Mouse (Mus musculus): ENCODE results near the gene Ptgfrn. TPM values are rescaled to one million over a fixed set of nuclear protein-coding genes. Genes with fewer than 3 reads are reported as not detected.

Gene Ptgfrn
- polyA plus RNA-seq, 1 experiment from 2014 or later, result 3.4 TPM

DNA sequence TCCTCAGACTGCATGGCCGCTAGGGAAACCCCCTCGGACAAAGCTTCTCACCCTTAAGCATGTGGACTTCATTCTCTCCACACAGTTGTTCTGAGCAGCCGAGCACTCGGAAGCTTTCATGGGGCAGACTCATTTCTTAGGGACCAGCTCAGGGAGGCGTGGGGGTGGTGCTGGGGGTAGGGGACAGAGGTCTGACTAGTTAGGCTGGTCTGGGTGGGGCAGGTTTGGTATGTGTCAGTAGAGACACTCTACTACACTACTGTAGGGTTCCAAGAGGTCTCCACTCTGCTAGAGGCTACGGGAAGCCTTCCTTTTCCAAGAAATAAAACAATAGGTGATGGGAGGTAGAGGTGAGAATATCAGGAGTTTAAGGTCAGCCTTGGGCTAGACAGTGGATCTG, 65.4 kb downstream of the Ptgfrn start:
- H3K9ac ChIP-seq (replicated peaks; ENCODE audit: low read depth, low read length), result no peak overlapping the region
- 89% methylated on average over 6 of the region's 6 CpGs for WGBS
- no peaks in the 10 kb centered on the region for H3K27me3 ChIP-seq (replicated peaks; ENCODE audit: control insufficient read depth, insufficient read depth, low read length)
- no peaks in the 10 kb centered on the region for H3K36me3 ChIP-seq (ENCODE audit: control insufficient read depth, insufficient read depth)
- peaks cover 12% of the 10 kb centered on the region for H3K4me1 ChIP-seq (replicated peaks; ENCODE audit: control insufficient read depth, insufficient read depth, low read length)
- H3K9me3 ChIP-seq (ENCODE audit: control insufficient read depth, low read length), result no peaks in the 10 kb centered on the region
- no peak for ATAC-seq
- H3K27ac ChIP-seq (ENCODE audit: low read length), result no peak overlapping the region
- H3K4me3 ChIP-seq (replicated peaks; ENCODE audit: low read length), result no peak overlapping the region
- H3K4me2 ChIP-seq (ENCODE audit: low read length), result no peak overlapping the region

DNA sequence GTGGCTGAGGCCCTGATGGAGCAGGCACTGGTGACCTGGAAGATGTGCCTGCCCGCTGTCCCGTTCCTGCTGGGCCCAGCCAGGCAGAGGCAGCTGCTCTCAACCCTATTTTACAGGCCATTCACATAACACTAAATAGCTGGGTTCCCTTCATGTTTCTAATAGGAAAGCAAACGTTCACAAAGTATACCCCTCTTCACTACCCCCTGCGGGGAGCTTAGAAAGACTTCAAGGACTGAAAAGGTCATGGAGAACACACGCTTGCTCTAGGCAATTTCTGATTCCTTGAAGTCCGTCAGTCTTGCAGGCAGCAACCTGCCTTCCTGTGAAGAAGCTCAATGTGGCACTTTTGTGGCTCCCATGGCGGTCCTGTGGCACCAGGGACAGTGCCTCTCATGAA, 68.1 kb downstream of the Ptgfrn start:
- H3K4me2 ChIP-seq (ENCODE audit: low read length), result no peak overlapping the region
- no peak overlapping the region for H3K4me3 ChIP-seq (replicated peaks; ENCODE audit: low read length)
- ATAC-seq, result no peak
- H3K4me1 ChIP-seq (replicated peaks; ENCODE audit: control insufficient read depth, insufficient read depth, low read length), result 0 out of 2 replicates have a peak, but pooled peaks cover 7% of the 10 kb centered on the region
- H3K27ac ChIP-seq (ENCODE audit: low read length), result no peak overlapping the region
- H3K27me3 ChIP-seq (replicated peaks; ENCODE audit: control insufficient read depth, insufficient read depth, low read length), result no peaks in the 10 kb centered on the region
- H3K9ac ChIP-seq (replicated peaks; ENCODE audit: low read depth, low read length), result no peak overlapping the region
- H3K36me3 ChIP-seq (ENCODE audit: control insufficient read depth, insufficient read depth), result no peaks in the 10 kb centered on the region
- 44% methylated on average over 7 of the region's 7 CpGs for WGBS
- no peaks in the 10 kb centered on the region for H3K9me3 ChIP-seq (ENCODE audit: control insufficient read depth, low read length)

DNA sequence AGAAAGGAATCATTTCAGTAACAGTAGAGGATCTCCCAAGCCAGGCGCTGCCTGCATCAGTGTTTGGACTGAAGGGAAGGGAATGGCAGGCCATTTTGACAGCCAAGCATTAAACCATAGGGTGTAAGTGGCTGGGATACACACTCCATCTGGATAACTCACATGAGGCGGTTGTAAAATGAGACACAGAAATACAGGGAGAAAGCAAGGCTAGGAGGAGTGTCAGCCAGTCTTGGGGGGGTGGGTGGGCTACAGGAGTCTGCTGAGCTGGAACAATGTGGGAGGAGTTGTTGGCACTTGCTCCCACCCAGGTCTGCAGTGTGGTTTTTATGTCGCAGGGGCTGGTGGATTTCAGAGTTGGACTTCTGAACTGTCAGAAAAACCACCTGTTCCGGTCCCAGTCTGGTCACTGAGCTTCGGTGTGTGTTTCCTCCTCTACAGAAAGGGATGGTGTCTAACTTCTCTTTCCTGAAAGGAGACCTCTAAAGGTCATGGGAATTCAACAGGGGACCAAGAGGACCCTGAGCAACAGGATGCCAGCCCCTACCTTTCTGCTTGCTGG, 72.0 kb downstream of the Ptgfrn start:
- Histone ChIP-seq H3K4me2 (ENCODE audit: low read length) (no peak overlapping the region), H3K9ac (replicated peaks; ENCODE audit: low read depth, low read length) (no peak overlapping the region), H3K27ac (ENCODE audit: low read length) (no peak overlapping the region), H3K4me1 (replicated peaks; ENCODE audit: control insufficient read depth, insufficient read depth, low read length) (0 out of 2 replicates have a peak, but pooled peaks cover 2% of the 10 kb centered on the region), H3K36me3 (ENCODE audit: control insufficient read depth, insufficient read depth) (no peaks in the 10 kb centered on the region), H3K4me3 (replicated peaks; ENCODE audit: low read length) (no peak overlapping the region), H3K9me3 (ENCODE audit: control insufficient read depth, low read length) (no peaks in the 10 kb centered on the region), H3K27me3 (replicated peaks; ENCODE audit: control insufficient read depth, insufficient read depth, low read length) (no peaks in the 10 kb centered on the region)
- ATAC-seq, result no peak
- 64% methylated on average over 5 of the region's 5 CpGs for WGBS

DNA sequence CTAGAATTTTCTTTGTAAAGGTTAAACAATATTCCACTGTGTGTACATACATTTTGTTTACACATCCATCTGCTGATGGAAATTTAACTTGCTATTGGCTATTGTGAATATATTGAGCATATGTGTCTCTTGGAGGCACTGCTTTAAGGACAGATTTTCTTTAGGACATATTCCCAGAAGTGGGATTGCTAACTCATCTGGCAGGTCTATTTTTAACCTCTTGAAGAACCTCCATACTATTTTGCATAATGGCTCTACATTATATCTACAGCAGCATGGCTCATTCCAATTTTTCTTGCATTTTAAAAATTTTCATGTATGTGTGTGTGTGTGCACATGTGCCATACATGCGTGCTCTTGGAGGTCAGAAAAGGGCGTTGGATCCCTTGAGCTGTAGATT, 74.1 kb downstream of the Ptgfrn start:
- WGBS, result 95% methylated on average over 2 of the region's 2 CpGs

DNA sequence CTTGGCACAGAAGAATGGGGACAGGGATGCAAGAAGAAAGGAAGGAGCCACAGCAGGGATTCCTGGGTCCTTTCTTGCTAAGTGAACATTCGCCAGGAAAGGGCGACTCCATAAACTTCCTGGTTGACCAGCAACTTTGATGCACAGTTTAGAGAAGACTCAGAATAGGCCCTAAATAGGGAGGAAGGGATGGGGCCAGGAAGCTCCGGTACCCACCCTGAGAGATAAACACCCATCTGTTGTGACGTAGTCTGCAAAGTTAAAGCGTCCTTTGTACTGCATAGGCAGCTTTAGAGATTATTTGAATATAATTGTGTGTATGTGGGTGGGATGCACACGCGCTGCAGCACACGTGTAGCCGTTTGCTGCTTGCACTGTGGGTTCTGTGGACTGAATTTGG, 75.6 kb downstream of the Ptgfrn start:
- Histone ChIP-seq H3K36me3 (ENCODE audit: control insufficient read depth, insufficient read depth) (no peaks in the 10 kb centered on the region), H3K4me1 (replicated peaks; ENCODE audit: control insufficient read depth, insufficient read depth, low read length) (no peaks in the 10 kb centered on the region), H3K4me2 (ENCODE audit: low read length) (no peak overlapping the region), H3K9ac (replicated peaks; ENCODE audit: low read depth, low read length) (no peak overlapping the region), H3K27me3 (replicated peaks; ENCODE audit: control insufficient read depth, insufficient read depth, low read length) (no peaks in the 10 kb centered on the region), H3K4me3 (replicated peaks; ENCODE audit: low read length) (no peak overlapping the region), H3K9me3 (ENCODE audit: control insufficient read depth, low read length) (no peaks in the 10 kb centered on the region), H3K27ac (ENCODE audit: low read length) (no peak overlapping the region)
- ATAC-seq, result no peak
- 87% methylated on average over 9 of the region's 9 CpGs for WGBS

More for the DNA sequence above, 74.1 kb downstream of the Ptgfrn start:
- Histone ChIP-seq H3K27me3 (replicated peaks; ENCODE audit: control insufficient read depth, insufficient read depth, low read length) (no peaks in the 10 kb centered on the region), H3K27ac (ENCODE audit: low read length) (no peak overlapping the region), H3K4me3 (replicated peaks; ENCODE audit: low read length) (no peak overlapping the region), H3K36me3 (ENCODE audit: control insufficient read depth, insufficient read depth) (no peaks in the 10 kb centered on the region), H3K4me1 (replicated peaks; ENCODE audit: control insufficient read depth, insufficient read depth, low read length) (no peaks in the 10 kb centered on the region), H3K4me2 (ENCODE audit: low read length) (no peak overlapping the region), H3K9ac (replicated peaks; ENCODE audit: low read depth, low read length) (no peak overlapping the region), H3K9me3 (ENCODE audit: control insufficient read depth, low read length) (no peaks in the 10 kb centered on the region)
- ATAC-seq, result no peak

DNA sequence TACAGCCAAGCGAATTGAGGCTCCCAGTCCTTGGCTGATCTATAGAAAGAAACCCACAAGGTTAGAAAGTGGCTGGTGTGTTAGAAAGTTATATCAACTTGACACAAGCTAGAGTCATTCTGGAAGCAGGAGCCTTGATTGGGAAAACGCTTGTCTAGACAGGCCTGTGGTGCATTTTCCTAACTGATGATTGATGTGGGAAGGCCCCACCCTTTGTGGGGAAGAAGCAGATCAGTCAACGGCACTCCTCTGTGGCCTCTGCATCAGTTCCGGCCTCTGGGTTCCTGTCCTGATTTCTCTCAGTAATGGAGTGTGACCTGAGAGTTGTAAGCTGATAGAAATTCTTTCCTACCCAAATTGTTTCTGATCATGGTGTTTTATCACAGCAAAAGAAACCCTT, 76.4 kb downstream of the Ptgfrn start:
- H3K27ac ChIP-seq (ENCODE audit: low read length), result no peak overlapping the region
- ATAC-seq, result no peak
- no peak overlapping the region for H3K4me3 ChIP-seq (replicated peaks; ENCODE audit: low read length)
- WGBS, result 77% methylated on average over 4 of the region's 4 CpGs
- H3K4me1 ChIP-seq (replicated peaks; ENCODE audit: control insufficient read depth, insufficient read depth, low read length), result no peaks in the 10 kb centered on the region
- no peaks in the 10 kb centered on the region for H3K9me3 ChIP-seq (ENCODE audit: control insufficient read depth, low read length)
- H3K4me2 ChIP-seq (ENCODE audit: low read length), result no peak overlapping the region
- no peak overlapping the region for H3K9ac ChIP-seq (replicated peaks; ENCODE audit: low read depth, low read length)
- H3K27me3 ChIP-seq (replicated peaks; ENCODE audit: control insufficient read depth, insufficient read depth, low read length), result no peaks in the 10 kb centered on the region
- no peaks in the 10 kb centered on the region for H3K36me3 ChIP-seq (ENCODE audit: control insufficient read depth, insufficient read depth)

DNA sequence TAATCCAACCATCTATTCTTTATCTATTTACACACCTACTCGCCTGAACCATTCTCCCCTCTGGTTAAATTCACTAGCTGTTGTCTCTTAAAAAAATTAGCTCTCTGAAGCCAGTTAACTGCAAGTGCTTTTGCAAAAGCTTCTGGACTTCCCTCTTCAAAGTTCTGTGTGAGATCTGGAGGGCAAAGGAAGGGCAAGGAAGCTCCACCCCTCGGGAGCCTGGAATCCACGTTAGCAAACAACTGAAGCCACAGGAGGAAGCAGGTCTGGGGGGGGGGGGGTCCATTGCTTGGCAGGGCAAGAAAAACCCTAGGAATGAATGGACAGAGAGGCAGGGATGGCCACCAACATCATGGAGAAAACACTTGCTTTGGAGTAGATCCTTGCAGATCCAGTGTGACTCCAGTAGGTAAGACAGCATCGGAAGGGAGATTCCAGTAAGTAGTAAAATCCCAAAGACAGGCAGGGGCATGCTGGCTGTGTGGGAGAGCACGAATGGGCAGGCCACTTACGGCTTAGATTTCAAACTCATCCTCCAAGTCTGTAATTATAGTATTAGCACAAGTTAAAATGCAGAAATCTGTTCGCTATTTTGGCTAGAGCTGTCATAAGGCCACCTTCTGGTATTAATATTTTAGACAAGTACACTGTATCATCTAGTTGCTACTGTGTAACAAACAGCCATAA, 78.5 kb downstream of the Ptgfrn start:
- no peak overlapping the region for H3K27ac ChIP-seq (ENCODE audit: low read length)
- no peak overlapping the region for H3K4me3 ChIP-seq (replicated peaks; ENCODE audit: low read length)
- WGBS, result 71% methylated on average over 7 of the region's 7 CpGs
- no peaks in the 10 kb centered on the region for H3K27me3 ChIP-seq (replicated peaks; ENCODE audit: control insufficient read depth, insufficient read depth, low read length)
- no peaks in the 10 kb centered on the region for H3K9me3 ChIP-seq (ENCODE audit: control insufficient read depth, low read length)
- H3K4me2 ChIP-seq (ENCODE audit: low read length), result no peak overlapping the region
- no peaks in the 10 kb centered on the region for H3K4me1 ChIP-seq (replicated peaks; ENCODE audit: control insufficient read depth, insufficient read depth, low read length)
- no peak overlapping the region for H3K9ac ChIP-seq (replicated peaks; ENCODE audit: low read depth, low read length)
- no peaks in the 10 kb centered on the region for H3K36me3 ChIP-seq (ENCODE audit: control insufficient read depth, insufficient read depth)
- ATAC-seq, result no peak

DNA sequence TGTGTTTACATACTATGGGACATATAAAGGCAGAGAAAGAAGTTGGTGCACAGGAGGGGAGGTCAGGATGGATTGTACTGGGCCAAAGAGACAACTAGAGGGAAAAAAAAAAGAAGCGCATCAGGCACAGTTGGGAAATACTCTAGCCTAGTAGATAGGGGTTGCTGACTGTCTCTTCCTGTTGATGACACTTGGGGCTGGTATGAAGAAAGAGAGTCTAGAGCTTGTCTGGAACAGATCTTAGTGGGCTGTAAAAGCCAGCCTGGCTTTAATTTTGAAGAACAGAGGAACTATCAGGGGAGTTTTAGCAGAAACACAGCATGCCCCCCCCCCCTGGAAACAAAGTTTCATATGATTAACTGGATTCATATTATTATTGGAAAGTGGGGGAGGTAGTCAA, 79.4 kb downstream of the Ptgfrn start:
- Histone ChIP-seq H3K36me3 (ENCODE audit: control insufficient read depth, insufficient read depth) (no peaks in the 10 kb centered on the region), H3K9ac (replicated peaks; ENCODE audit: low read depth, low read length) (no peak overlapping the region), H3K4me1 (replicated peaks; ENCODE audit: control insufficient read depth, insufficient read depth, low read length) (no peaks in the 10 kb centered on the region), H3K4me2 (ENCODE audit: low read length) (no peak overlapping the region), H3K27me3 (replicated peaks; ENCODE audit: control insufficient read depth, insufficient read depth, low read length) (no peaks in the 10 kb centered on the region), H3K4me3 (replicated peaks; ENCODE audit: low read length) (no peak overlapping the region), H3K9me3 (ENCODE audit: control insufficient read depth, low read length) (no peaks in the 10 kb centered on the region), H3K27ac (ENCODE audit: low read length) (no peak overlapping the region)
- ATAC-seq, result no peak
- WGBS, result 100% methylated on average over 1 of the region's 1 CpGs

DNA sequence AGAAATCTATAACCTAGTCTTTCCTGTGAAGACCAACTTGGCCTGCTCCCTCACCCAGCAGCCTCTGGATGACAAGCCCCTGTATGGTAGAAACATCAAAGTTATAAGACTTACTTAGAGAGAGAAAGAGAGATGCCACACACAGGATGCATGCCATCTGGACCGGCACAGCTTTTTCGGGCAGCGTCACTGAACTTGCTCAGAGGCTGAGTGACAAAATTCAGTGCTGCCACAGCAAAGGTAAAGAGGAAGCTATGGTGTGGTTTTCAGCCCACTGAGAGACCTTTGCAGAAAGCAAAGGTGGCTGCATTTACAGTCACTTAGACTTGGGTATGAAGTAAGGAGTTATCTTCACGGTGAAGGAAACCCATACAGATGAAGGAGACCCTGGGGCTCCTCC, 80.7 kb downstream of the Ptgfrn start, which contains the start of gene Cd101:
Cd101 (minus strand) TSS at position 218 of the 400 bp plus-strand sequence.
- no peak for ATAC-seq
- no peaks in the 10 kb centered on the region for H3K27me3 ChIP-seq (replicated peaks; ENCODE audit: control insufficient read depth, insufficient read depth, low read length)
- no peaks in the 10 kb centered on the region for H3K9me3 ChIP-seq (ENCODE audit: control insufficient read depth, low read length)

More for the DNA sequence above, 80.7 kb downstream of the Ptgfrn start, which contains the start of gene Cd101:
- no peak within 1 kb of the TSS for H3K4me2 ChIP-seq (ENCODE audit: low read length)
- H3K36me3 ChIP-seq (ENCODE audit: control insufficient read depth, insufficient read depth), result no peaks in the 10 kb centered on the region
- H3K4me1 ChIP-seq (replicated peaks; ENCODE audit: control insufficient read depth, insufficient read depth, low read length), result no peaks in the 10 kb centered on the region
- no peak within 1 kb of the TSS for H3K4me3 ChIP-seq (replicated peaks; ENCODE audit: low read length)
- no peak within 1 kb of the TSS for H3K27ac ChIP-seq (ENCODE audit: low read length)
- no peak within 1 kb of the TSS for H3K9ac ChIP-seq (replicated peaks; ENCODE audit: low read depth, low read length)
- 92% methylated on average over 4 of the region's 4 CpGs for WGBS

All from forebrain, embryonic 16.5 days (tissue).